Mouse (Mus musculus) spleen, embryonic (tissue): ENCODE data around the gene Fgfr4.
"Not testable (repeated sequence)": the region's sequence is repeated elsewhere in the genome, so short reads cannot be mapped to it uniquely, and the experiment has no call there.

ENCODE experiments used
- CTCF ChIA-PET: fragments of 350-600 bp; sonication (Branson Sonifier 250); formaldehyde crosslinking; loops from one replicate; lab custom pipeline; 2022; lab: Charles Lee

Gene Fgfr4

DNA sequence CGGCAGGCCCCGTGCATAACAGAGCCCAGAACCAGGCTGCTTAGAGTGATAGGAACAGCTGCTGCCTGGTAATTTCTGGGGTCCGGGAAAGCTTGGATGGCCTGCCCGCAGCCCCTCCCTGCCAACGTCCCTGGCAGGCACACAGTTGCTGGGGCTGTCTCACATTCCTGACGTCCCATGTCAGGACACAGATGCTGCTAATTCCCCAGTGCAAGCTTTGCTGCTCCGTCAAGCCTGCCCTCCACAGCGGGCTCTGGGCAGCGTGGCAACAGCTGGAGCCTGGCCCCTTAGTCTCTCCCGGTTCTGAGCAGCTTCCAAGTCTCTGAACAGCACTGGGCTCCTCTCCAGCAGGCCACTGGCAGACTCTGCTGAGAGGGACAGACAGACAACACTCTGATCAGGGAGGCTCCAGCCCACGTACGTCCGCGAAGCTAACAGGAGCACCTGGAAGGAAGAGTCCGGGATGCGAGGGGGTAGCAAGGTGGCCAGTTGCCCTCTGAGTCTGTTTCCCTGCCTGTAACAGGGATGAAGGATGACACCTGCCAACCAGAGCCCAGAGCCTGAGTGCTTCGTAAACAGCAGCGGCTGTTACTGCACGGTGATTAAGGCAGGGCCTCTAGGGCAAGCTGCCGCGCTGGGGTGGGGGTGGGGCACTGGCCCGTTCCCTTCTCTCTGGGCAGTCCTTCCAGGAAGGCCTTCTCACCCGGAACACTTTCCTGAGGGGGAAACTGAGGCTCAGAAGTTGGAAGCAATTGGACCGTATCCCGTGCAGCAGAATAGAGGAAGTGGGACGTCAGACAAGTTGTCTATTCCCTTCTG is 19.3 kb downstream of the Fgfr4 start:
- CTCF ChIA-PET = no interaction called here

DNA sequence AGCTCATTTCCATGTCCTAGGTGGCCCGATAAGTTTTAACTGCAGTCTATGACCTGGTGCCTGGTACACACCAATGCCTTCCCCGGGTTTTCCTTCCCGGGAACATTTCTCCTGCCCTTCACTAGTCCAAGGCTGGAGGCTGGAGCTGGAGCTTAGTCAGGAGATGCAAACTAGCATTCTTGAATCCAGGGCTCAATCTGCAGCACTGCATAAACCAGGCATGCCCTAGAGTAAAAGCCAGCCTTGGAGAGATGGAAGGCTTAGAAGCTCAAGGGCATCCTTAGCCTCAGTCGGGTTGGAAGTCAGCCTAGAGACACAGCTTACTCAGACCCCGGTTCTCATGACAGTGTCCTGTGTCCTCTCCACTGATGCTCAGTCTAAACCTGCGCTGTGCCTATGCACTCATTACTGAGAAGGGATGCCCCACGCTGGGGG is 19.9 kb downstream of the Fgfr4 start:
- CTCF ChIA-PET = no interaction called here

DNA sequence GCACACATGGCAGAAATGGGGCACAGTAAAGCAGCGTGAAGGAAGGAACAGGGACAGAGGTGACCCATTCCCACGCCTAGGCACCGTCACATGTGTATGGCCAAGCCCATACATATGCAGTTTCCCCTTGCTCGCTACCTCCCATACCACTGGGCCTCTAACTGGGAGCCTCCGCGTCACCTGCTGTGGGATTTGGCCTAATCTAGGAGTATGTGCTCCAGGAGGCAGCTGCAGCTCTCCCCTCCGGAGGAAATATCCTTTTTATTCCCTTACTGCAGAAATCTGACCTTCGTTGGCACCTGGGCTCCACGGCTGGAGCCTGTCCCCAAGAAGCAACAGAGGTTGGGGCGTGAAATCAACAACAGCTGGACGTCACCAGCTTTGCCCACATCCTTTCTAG is 21.9 kb downstream of the Fgfr4 start:
- CTCF ChIA-PET = no interaction called here

DNA sequence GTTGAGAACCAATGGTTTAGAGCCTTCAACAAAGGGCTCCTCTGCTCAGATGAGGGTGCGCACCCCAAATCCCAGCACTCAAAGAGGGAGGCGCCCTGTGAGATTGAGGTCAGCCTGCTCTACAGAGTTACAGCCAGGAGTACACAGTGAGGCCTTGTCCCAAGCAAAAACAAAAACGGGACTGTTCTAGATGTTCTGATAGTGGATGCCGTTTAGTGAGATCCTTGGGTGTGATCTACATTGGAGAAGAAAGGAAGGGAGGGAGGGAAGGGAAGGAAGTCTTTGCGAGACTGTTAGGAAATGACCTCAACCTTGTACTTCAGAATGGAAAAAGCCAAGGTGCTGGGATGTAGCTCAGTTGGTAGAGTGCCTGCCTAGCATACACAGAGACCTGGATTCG is 23.8 kb downstream of the Fgfr4 start:
- CTCF ChIA-PET = interaction anchor here (0.9 kb wide), 1 partner anchor 377 kb away, joined by 6 read pairs; no protein-coding TSS in a partner anchor

DNA sequence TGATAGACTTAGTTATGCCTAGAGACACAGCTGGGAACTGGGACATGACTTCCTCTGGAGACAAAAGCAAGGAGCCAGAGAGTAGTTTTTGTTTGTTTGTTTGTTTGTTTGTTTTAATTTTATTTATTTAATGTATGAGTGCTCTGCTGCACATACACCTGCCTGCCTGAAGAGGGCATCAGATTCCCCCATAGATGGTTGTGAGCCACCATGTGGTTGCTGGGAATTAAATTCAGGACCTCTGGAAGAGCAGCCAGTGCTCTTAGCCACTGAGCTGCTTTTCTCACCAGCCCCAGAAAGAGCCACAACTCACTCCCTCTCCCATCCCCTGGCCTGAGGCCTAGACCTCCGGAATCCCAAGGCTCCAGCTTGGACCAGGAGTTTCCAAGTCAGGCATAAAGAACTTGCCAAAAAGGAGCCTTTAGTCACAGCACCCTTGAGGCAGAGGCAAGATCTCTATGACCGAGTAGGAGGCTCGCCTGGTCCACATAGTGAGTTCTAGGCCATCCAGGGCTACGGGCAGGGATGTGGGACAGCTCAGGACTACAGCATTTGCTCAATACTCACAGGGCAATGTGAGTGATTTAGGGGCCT is 25.6 kb downstream of the Fgfr4 start:
- CTCF ChIA-PET = interaction anchor here (1.0 kb wide), 1 partner anchor 73 kb away, joined by 3 read pairs; the partner anchor contains the start of gene Zfp346

DNA sequence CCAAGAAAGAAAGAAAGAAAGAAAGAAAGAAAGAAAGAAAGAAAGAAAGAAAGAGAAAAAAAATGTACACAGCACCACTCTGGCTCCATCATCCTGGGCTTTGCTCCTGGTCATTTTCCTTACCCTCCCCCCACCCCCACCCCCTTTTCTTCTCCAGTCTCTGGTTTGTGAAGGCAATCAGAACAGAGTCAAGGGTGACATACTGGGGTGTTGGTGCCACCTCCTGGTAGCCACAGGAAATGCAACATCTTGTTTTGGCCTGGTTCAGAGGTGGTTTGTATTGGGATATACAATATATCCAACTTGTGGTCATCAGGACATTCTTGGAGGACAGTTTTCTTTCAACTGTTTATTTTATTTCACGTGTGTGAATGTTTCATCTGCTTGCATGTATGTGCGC is 26.1 kb downstream of the Fgfr4 start:
- CTCF ChIA-PET = interaction anchor here (1.0 kb wide), 1 partner anchor 73 kb away, joined by 3 read pairs; the partner anchor contains the start of gene Zfp346

DNA sequence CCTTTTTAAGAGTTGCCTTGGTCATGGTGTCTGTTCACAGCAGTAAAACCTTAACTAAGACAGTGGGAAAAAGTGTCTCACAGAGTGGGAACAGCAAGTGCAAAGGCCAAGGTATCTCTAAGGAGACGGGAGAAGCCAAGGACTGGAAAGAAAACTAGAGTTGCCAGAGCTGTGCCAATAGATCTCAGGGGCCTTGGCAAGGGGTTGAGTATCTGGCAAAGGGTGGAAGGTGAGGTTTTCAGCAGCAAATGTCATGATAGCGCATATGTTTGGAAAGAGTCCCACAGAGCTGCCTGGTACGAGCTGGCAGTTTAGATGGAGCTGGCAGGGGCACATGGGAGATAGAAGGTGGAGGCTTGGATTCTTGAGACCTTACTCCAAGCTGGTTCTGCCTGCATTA is 27.2 kb downstream of the Fgfr4 start:
- CTCF ChIA-PET = interaction anchor here (0.5 to 0.6 kb wide), 2 partner anchors 40 to 54 kb away, joined by 3 to 8 read pairs; no protein-coding TSS in a partner anchor

DNA sequence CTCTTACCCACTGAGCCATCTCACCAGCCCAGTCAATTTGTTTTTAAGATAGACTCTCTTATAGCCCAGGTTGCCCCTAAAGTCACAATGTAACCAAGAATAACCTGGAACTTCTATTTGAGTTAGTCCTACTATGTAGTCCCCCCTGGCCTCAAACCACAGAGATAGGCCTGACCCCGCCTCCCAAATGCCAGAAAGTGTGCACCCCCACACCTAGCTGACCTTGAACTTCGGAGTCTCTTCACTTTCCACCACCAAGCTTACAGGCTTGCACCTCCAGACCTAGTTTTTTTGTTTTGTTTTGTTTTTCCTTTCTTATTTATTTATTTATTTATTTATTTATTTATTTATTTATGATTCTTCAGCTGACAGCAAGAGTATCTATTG is 29.3 kb downstream of the Fgfr4 start:
- CTCF ChIA-PET = no interaction called here

DNA sequence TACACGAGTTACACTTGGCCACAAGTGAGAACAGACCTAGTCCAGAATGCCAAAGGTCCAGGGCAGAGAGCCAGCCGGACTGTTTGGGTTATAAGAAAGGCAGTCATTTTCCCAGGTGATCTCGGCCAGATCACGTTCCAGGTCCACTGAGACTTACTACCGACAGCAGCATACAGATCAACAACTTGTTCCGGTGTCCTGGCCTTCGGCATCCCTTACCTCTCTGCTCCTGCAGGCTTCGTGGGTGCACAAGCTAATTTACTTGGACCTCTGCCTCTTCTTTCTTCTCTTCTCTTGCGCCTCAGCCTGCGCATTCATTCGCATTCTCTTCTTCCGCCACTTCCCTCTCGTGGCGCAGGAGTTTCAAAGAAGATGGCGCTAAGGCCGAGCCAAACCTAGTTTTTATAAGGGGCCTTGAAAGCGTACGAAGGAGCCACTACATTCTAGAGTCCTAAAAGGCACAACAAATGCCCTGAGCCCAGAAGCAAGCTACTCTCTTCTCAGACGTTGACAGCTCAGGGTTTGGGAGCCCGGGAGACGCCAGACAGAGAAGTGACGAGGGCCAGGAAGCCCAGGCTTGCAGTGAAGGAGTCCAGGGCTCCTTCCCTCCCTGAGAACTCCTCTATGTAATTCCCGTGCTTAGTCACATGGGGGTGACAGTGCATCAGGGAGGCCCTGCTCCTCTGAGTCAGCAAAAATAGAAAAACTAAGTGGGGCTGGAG is 29.9 kb downstream of the Fgfr4 start:
- CTCF ChIA-PET = interaction anchor here (0.6 kb wide), 1 partner anchor 164 kb away, joined by 3 read pairs; no protein-coding TSS in a partner anchor

DNA sequence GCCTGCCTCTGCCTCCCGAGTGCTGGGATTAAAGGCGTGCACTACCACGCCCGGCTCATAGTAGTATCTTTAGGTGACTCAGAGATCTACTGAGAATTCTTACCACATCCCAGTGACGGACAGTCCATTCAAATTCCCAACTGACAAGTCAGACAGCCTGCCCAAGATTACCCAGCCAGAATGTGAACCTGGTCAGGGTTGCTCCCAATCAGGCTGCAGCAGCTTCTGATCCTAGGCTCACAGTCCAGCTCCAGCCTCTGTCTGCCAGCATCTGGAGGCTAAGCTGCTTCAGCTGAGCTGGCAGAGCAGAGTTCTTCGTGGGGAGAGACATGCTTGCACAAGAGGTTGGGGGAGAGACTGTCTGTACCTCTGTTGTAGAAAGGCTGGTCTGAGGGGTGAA is 30.9 kb downstream of the Fgfr4 start:
- CTCF ChIA-PET = interaction anchor here (0.6 kb wide), 1 partner anchor 75 kb away, joined by 3 read pairs; no protein-coding TSS in a partner anchor

DNA sequence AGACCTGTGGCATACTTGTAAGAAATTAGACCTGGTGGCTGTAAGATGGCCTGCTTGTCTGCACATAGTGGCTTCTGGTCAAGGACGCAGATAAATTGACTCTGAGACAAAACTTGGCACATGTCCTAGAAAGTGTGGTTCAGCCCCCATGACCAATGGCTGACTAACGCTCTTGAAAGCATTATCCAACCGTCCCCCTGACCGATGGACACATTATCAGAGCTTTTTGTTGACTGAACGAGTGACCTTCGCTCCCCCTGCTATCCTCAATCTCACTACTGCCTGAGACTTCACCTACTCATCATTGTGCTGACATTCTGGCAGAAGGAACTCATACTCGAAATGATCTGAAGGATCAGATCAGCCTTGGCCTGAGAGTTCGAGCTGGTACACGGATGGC is 34.6 kb downstream of the Fgfr4 start:
- CTCF ChIA-PET = not testable (repeated sequence)

DNA sequence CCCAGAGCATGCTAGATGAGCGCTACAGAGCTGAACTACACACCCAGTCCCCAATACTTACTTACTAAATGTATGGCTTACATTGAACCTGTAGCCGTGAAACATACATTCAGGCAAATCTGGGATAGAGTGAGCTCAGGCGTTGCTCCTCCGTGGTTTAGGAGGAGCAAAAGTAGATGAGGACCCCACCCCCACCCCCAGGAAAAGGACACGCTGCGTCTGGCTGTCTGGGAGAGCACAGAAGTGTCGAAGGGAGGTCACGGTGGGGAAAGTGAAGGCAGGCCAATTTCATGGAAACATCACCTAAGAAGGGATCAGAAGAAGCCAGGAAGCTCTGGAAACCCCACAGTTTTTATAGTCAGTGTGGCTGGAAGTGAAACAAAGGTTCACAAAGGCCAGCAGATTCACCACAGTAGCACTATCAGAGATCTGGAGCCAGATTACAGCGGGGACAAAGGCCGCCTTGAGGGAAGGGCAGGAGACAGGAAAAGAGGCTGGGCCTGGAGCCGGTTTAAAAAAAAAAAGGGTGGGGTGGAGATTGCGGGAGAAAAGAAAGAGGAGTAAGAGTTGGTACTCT is 37.2 kb downstream of the Fgfr4 start:
- CTCF ChIA-PET = interaction anchor here (0.7 to 0.8 kb wide), 2 partner anchors 20 to 22 kb away, joined by 3 read pairs; partner anchors contain the start of gene Nsd1

DNA sequence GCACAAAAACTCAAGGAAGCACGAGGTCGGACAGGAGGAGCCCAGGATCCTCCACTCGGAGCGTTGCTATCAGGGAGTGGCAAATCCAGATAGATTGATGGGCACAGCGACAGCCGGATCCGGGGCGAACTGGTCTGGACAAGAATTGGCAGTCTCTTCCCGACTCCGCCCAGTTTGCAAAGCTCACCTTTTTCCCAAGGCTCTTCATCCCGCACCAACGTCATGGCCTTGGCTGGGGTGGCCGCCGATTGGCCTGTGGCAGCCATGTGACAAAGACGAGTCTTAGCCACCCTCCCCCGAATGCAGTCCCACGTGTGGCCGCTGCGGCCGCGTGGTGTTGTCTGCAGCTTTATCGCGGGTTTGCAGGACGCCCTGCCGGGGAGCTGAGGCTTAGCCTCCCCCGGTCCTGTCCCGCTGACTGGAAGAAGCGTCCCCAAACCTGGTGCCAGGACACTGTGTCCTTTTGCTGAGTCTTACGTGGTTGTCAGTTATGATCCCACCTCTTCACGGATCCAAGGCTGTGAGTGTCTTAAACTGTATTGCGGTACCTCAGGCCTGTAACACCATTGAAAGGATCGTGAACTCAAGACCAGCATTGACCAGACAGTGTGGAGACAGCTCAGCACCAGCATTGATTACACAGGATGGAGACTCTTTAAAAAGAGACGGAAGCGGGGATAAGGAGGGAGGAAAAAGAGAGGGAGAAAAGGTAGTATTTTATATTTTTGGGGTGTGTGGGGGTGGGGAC is 37.9 kb downstream of the Fgfr4 start:
- CTCF ChIA-PET = interaction anchor here (0.7 kb wide), 1 partner anchor 22 kb away, joined by 3 read pairs; no protein-coding TSS in a partner anchor

DNA sequence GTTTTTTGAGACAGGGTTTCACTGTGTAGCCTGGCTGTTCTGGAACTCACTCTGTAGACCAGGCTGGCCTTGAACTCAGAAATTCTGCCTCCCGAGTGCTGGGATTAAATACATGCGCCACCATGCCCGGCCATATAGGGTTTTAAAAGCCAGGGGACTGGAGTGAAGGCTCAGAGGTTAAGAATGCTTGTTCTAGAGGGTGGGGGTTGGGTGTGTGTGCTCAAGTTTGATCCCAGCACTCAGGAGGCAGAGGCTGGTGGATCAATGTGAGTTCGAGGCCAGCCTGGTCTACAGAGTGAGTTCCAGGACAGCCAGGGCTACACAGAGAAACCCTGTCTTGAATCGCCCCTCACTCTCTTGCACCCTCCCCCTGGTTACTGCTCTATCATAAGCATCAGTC is 39.1 kb downstream of the Fgfr4 start:
- CTCF ChIA-PET = no interaction called here

DNA sequence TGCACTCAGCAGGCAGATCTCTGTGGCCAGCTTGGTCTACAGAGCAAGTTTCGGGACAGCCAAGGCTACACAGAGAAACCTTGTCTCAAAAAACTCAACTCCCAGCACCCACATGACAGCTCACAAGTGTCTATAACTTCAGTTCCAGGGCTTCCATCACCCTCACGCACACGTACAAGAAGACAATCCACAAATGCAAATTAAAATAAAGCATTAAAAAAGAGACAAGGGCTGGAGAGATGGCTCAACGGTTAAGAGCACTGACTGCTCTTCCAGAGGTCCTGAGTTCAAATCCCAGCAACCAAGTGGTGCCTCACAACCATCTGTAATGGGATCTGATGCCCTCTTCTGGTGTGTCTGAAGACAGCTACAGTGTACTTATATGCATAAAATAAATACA is 50.3 kb downstream of the Fgfr4 start:
- CTCF ChIA-PET = not testable (repeated sequence)

DNA sequence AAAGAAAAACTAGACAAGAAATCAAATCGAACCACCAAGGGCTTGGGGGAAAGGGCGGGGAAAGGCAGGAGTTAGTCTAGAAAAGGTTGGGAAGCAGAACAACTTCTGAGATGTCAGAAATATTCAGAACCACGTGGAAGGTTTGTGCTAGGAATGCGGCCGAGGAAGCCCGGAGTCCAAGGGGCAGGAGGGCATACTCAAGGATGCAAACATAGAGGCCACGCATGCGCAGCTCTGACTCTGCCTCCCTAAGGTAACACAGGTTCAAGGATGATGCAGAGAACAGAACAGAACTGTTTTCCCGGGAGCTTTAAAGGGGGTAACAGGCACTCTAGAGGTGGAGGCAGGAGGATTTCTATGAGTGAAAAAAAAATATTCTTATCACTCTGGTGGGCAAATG is 51.3 kb downstream of the Fgfr4 start:
- CTCF ChIA-PET = interaction anchor here (0.6 kb wide), 1 partner anchor 8 kb away, joined by 8 read pairs; no protein-coding TSS in a partner anchor

DNA sequence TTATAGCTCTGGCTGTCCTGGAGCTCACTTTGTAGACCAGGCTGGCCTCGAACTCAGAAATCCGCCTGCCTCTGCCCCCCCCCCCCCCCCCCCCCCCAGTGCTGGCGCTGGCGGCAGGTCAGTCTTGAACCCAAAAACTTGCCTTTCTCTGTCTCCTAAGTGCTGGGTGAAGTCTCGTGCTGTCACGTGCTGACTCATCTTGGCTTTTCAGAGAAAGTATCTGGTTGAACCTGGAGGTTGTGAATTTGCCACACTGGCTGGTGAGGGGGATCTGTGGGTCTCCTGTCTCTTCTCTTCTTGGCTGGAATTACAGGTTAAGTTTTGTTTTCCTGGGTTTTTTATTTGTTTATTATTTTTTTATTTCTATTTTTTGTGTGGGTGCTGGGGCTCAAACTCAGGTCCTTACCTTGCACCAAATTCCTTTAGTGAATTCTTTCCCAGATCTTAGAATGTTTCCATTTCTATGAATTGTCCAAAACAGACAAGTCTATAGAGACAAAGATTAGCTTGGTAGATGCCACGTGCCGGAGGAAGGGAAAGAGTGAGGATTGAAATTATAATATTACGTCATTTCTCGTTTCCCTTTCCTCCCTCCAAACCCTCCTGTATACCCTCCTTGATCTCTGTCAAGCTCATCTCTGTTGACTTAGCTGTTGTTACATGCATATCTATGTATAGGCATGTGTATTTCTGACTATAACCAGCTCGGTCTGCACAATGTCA is 52.4 kb downstream of the Fgfr4 start:
- CTCF ChIA-PET = no interaction called here

DNA sequence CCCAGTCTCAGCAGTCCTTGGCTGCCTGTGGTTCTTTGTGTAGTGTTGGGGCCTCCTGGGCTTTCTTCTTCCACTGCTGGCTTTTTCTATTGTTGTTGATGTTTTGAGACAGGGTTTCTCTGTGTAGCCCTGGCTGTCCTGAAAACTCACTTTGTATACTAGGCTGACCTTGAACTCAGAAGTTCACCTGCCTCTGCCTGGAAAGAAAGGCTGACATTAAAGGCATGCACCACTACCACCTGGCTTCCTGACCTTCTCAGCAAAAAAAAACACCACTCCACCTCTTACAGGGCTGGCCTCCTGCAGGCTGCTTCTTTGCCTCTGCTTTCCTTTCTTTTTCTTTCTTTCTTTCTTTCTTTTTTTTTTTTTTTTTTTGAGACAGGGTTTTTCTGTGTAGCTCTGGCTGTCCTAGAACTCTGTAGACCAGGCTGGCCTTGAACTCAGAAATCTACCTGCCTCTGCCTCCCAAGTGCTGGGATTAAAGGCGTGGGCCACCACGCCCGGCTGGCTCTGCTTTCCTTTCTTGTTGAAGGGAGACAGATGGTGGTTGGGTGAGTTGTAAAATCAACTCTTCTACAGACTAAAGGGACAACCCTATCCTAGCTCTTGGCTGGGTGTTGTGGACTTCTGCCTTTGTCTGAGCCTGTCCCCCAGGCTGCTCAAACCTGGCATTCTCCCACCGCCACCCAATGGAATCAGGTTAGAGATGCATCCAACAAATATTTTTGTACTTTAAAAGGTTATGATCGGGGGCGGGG is 53.2 kb downstream of the Fgfr4 start:
- CTCF ChIA-PET = interaction anchor here (0.6 kb wide), 1 partner anchor 97 kb away, joined by 3 read pairs; no protein-coding TSS in a partner anchor
